Mouse (Mus musculus) heart, adult 18-20 months (tissue): ENCODE measurements around the gene Foxj3. TPM values are rescaled to one million over a fixed set of nuclear protein-coding genes. Genes with fewer than 3 reads are reported as not detected.
A peak's percentile ranks its signal among the peaks of the same experiment; 100 is the strongest.

Experiments
- DNase-seq, 2 experiments: peaks; one replicate each; pipeline ENCODE4 v3.0.0; 2021 to 2022; ENCODE audit warnings: mixed read lengths in 1 of 2
- total RNA-seq, 2 experiments: library from RNA; stranded (reverse); gene quantifications; 2 replicates each; pipeline ENCODE4 v1.2.3; 2021

Foxj3 gene
- total RNA-seq, 2 experiments from 2014 or later, result 29.2 to 30.1 TPM

DNA sequence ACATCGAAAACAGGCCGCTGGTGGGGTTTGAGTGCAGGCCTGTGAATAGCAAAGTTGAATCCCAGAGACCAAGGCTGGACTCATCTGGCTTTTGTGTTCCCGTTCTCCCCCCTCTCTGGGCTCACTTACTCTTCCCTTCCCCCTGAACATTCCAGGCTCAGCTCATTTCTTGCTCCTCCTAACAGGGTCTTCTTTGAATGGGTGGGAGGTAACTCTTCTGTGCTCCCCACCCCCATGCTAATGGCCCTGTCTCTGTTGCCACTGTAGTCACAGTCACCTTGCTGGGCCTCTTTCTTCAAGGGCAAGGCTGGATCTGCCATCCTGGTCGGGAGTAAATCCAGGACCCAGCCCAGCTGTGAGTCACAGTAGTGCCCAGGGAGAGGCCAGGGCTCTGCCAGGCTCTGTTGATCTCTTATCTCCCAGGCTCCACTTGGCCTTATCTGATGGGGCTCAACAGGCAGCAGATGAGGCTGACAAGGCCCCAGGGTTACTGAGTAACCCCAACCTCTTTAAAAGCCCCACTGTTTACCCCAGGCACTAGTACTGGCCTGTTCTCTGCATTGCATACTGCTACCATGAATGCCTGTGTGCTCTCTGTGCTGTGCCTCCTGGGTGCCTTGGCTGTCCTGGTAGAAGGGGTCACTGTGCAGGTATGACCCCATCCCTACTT lies 100.5 kb downstream of the Foxj3 start, which contains the start of gene Guca2a:
Guca2a (plus strand) TSS at position 529 of the 670 bp plus-strand sequence.
- DNase-seq, result no peak

DNA sequence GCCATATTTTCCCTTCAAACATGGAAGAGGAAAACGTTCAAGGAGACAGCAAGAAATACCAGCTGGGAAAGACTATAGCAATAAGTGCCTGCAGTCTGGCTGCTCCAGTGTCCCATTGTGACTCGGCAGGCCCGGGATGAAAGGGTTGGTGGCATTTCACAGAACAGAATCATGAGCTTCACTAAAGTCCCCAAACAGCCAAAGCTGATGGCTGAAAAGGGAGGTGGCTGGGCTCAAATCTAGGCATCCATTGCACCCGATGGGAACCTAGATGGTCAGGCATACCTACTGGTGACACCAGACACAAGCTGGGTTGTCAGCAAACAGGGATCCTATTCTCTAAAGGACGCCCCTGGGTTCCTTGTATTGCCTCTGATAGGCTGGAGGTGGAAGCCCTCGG lies 101.1 kb downstream of the Foxj3 start:
- no peak for DNase-seq

DNA sequence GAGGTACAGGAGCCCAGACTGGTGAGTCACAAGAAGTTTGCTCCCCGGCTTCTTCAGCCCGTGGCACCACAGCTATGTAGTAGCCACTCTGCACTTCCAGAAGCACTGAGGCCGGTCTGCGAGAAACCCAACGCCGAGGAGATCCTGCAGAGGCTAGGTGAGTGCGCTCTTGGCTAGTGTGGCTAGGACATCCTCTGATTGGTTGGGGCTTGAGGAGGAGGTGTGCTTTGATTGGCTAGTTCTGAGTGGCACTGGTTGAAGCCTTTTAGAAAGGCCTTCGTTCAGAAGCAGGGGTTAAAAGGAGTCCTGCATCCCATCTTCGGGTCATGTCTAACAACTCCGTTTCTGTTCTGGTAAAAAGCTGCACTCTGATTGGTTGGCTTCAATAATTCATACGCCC lies 101.9 kb downstream of the Foxj3 start:
- DNase-seq, result no peak

DNA sequence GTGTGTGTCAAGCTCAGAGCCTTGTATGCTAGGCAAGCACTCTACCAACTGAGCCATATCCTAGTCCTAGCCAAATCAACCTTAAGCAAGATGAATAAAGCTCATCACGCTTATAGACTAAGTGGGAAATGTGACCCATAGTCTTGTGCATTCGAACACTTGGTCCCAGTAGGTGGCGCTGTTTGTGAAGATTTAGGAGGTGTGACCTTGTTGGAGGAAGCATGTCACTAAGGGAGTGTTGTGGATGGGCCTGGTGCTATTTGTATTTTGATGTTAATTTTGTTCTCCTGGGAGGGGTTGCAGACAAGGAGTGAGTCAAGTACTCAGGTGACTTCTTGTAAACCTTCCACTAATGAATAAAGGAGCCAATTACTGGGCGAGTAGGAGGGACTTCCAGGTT lies 105.9 kb downstream of the Foxj3 start:
- DNase-seq, result no peak

DNA sequence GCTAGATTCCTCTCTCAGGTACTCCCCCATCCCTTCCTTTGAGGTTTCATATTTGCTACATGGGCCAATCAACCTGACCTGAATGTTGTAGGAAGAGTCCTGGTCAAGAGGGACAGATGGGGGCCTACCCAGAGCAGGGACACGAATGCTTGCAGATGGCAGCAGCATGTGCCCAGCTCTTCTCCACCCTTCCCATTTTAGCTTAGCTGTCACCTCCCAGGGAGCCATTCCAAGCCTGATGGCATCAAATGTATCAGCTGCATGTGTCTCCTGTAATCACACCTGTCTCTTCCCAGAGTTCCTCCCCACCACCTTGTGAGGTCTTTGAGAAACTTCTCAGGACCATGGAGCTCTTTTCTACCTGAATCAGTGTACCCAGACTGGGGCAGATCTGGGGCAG lies 120.2 kb downstream of the Foxj3 start:
- DNase-seq, result no peak

DNA sequence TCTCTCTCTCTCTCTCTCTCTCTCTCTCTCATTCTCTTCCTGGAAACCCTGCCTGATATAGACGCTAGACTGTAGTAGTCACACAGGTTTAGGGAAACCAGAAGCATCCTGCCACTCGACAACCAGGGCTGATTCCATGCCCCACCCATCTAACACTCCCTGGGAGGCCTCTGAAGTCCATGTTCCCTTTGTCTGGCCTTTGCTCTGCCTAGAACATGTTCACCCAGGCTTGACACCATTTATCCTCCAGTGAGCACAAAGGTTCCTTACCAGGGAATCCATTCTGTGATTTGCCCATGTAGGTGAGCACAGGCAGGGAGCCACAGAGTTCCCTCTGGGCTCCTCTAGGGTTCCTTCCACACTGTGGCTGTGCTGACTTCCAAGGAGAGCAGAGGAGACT lies 121.4 kb downstream of the Foxj3 start:
- DNase-seq, result no peak

DNA sequence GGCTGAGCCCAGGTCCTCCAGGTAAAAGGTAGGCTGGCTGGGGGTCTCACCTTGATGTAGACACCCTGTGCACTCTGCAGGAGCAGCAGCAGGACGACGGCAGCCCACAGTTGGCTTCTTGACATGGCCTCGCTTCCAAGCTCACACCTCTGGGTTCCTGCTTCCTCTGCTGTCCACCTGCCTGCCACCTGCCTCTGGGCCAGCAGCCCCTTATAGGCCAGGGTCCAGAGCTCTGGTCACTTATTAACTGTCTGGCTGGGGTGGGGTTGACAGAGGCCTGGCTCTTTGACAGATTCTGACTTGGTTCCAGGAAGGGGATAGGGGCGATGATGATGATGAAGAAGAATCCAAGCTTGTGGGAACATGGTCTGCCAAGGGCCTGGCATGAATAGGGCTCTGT lies 121.9 kb downstream of the Foxj3 start, which contains the start of gene Guca2b:
Guca2b (minus strand) TSS at position 224 of the 400 bp plus-strand sequence.
- DNase-seq, result no peak

DNA sequence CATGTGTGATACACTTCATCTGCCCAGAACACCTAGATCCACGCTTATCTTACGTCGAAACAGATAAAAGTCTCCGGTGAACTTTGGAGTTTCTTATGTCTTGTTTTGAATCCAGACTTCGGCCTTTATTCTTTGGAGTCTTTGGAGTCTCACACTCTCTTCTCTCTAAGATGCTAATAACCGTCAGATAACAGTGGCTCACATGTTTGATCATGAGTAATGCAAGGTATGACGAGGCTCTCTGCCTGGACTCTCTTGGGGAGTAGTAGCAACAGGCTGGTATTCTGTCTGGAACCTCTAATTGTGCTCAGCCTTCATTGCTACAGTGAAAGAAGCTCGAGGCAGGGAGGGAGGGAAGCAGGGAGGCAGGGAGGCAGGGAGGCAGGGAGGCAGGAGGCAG lies 123.2 kb downstream of the Foxj3 start:
- no peak for DNase-seq

DNA sequence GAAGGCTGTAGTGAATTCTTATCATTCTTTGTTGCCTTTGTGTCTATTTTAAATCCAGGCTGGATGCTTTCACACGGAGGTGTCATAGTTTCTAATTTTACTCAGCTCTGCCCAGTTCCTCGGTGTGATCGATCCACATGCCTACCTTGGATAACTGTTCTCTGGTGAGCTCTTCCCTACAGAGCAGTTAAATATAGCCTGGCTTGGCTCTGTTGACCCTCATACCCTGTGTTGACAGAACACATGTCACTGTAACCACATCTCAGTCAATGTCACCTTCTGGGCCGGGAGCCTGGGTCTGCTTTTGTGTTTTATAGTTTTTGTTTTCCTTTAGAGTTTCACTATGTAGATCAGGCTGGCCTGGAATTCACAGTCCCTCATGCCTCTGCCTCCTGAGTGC lies 125.3 kb downstream of the Foxj3 start:
- peak; percentile 42 to 75 for DNase-seq

DNA sequence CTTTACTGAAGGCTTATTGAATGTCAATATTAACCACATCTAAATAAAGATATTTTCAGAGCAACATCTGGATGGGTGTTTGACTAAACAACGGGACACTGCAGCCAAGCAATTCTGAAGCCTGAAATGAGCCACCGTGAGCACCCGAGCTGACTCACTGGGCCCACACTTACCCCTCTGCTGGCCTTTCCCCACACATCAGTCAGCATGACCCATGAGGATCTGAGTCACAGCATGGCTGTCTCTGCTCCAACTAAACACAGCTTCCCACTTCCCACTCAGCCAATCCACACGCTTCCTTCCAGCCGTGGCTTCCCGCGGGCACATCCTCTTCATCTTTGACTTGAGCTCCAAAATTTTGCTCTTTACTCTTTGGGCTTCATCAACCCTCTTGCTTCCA lies 126.2 kb downstream of the Foxj3 start:
- DNase-seq, result peak; percentile 46 to 56

DNA sequence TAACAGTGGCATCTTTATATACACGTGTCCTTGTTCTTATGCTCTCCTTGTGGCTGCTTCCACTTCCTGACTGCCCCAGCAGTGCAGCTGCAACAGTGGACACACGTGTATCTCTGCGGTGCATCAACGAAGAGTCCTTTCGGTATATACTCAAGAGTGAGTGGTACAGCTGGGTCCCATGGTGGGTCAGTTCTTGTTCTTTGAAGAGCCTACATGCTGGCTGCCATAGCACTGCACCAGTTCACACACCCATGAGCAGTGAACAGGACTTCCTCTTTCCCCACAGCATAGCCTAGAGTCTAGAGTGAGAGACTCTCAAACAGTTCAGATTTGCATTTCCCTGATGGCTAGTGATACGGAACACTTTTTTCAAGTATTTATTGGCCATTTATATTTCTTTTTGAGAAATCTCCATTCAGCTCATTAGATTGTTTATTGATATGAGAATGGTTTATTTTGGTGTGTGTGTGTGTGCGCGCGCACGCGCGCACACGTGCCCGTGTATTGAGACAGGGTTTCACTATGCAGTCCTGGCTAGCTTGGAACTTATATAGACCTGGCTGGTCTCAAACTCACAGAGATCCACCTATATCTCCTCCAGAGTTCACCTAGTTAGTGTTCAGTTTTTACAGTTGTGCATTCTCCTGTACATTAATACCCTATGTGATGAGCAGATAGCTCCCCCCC lies 126.7 kb downstream of the Foxj3 start:
- DNase-seq, result no peak

DNA sequence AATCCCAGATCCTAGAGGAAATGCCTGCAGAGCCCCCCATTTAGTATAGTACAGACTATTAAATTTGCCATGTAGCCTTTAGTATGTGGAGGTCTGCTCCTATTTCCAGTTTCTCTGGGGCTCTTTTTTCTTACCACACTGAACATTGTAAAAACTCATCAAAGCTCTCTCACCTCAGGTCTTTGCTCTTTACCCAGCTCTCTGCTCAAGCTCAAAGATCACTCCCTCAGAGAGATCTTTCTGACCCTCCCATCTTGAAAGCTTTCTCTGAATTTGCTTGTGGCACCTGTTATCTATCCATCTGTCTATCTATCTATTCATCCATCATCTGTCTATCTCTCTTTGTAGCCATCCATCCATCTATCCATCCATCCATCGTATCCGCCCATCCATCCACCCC lies 128.4 kb downstream of the Foxj3 start:
- DNase-seq, result no peak

DNA sequence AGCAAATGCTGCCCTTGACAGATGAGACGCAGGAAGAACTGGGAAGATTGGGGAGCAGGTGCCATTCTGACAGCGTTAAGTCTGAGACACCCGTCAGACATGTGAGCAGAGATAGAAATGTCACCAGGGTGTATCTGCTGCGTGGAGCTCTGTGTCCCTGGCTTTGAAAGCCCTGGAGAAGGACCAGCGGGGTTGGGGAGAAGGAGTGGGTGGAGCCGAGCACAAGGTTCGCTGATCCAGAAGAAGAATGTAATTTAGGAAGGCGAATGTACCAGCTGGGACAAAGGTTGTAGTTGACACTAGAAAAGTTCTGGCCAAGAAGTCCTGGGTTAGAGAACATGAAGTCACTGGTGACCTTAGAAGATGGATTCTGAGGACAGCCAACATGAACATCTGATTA lies 129.3 kb downstream of the Foxj3 start:
- peak; percentile 57 to 79 for DNase-seq

DNA sequence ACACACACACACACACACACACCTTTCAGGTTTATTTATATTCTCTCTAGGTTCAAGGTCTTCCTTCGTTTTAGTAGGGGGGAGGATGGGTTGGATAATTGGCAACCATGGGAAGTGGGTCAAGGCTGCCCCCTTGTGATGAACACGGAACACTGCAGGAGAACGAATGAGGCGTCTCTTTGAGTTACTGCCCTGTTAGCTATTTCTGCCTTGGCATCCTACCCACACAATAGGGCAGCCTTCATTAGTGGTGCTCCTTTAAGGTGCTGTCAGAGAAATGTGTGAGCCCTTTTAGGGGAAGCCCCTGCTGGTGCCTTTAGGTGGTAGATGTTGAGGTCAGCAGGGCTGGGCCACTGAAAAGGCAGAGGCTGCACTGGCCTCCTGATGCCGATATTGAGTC lies 130.7 kb downstream of the Foxj3 start:
- DNase-seq, result peak; percentile 58 to 77

DNA sequence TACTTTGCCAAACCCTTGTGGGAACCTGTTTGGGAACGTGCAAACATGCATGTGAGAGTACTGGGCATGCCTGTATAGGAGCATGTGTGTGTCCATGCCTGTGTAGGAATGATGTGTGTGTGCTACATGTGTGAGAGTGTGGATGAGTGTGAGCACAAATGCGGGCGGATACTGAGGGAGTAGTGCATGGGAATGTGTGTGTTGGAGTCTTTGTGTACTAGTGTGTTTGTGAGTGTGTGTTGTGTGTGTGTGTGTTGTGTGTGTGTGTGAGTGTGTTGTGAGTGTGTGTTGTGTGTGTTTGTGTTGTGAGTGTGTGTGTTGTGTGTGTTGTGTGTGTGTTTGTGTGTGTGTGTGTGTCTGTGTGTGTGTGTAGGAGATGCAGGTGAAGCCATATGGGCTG lies 131.4 kb downstream of the Foxj3 start:
- no peak for DNase-seq

DNA sequence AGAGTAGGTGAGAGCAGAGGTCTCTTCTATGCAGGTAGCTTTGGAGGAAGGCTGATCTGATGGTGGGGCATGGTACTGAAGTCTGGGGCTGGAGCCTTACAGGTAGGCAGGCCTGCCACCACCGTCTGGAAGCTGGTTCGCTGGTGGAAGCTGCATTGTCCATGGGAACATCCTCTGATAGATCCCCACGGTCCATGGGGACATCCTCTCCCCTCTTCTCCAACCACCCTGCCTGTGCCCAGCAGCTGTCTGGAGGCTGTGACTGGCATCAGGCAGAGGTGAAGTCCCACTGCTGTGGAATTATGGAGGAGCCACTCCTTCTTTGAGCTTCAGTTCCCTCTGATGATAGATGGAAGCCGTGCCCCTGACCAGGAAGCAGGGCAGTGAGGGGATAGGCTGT lies 131.8 kb downstream of the Foxj3 start:
- DNase-seq, result no peak

DNA sequence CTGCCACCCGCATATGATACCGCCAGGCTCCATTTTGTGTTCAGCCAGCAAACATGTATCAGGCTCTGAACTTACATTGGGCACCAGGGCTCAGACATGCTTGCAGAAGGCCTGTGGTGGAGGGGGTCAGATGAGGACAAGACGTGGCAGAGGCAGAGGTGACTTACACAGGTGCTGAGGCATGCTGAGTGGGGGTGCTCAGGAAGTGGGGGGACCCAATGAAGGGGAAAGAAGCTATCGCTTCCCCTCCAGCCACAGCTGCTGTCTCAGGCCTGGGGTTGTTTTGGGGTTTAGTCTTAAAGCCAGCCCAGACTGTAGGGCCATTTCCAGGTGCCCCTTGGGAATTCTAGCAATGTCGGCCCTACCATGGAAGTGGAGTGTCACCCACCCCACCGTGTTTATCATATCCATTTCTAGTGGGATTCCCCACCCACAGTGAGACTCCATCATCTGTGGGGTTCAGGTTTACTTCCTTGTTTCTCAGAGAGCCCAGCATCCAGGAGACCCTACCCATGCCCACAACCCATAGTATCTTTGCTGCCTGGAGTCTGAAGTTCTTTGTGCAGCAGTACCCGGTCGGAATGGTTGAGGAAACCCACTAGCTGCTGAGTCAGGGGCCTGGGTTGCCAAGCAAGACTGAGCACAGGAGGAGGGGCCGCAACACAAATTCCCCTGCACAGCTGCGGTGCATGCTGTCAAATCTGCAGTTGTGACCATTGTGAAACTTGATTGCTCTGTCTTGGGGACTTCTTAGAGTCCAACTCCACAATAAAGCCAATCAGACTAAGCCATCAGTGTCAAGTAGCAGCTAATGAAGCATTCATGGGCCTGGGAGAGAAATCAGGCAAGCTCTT lies 132.8 kb downstream of the Foxj3 start:
- DNase-seq, result no peak

DNA sequence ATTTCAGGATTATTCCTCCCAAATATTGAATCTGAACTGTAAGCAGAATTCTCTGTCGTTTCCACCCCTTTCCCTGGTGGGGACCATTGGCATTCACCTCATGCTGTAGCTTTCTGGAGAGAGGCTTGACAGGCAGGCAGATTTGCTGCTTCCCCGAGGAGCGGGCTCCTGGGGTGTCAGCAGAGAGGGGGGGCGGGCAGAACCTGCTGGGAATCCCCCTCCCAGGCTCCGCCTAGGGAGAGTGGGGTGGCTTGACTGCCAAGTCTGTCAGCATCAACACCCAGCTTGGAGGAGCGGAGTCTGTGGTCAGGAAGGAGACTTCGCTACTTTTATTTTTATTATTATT lies 133.4 kb downstream of the Foxj3 start:
- no peak for DNase-seq

DNA sequence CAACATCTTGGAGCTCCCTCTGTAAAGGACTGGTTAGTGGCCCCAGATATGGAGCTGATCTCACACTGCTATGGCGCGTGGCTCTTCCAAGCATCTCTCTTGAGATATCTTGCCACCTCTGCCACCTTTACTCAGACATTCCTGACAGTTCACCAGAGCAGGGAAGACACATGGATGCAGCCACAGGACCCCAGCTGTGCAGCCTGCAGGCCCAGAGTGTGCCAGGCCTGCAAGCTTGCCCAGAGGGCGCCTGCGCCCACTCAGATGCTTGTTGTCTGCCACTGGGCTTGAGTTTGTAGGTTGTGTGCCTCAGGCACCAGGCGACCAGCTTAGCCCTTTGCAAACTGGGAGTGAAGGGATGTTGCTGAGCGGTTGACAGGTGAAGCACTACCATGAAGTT lies 133.9 kb downstream of the Foxj3 start:
- DNase-seq, result no peak

DNA sequence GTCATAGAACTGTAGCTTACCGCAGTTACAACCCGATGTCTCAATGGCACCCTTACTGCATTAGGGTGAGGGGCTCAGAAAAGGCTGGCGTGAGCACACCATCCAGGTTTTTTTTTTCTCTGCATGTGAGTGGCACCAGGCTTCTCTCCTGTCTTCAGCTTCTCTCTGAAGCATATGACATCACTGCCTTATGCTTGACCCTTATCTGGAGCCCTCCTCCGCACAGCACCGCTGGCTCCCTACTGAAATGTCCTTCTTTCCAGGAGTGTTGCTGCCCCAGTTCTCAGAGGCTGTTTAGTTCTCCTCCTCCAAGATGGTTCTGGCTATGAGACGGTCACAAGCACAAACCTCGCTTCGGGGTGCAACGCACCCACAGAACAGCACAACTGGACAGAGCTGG lies 134.4 kb downstream of the Foxj3 start:
- DNase-seq, result no peak

DNA sequence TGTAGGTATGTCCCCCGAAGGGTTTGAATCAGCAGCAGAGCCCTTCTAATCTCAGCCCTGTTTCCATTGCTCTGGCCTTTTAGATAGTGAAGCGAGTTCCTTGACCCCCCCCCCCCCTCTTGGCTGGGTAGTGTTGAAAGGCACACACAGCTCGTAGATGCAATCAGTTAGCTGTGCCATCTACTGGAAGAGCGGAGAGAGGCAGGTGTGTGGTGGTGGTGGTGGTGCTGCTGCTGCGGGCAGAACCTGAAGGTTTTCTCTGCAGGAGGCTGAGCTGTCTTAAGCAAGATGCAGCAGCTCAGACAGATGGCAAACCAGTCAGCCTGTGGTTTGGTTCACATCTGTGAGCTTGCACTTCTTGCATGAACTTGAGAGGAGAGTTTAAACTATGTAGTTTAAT lies 135.9 kb downstream of the Foxj3 start:
- no peak for DNase-seq
